Mouse (Mus musculus) heart, embryonic 11.5 days (tissue): ENCODE data around the gene Gm5134. TPM values are rescaled to one million over a fixed set of nuclear protein-coding genes. Genes with fewer than 3 reads are reported as not detected.
"Not testable (repeated sequence)": the region's sequence is repeated elsewhere in the genome, so short reads cannot be mapped to it uniquely, and the experiment has no call there.

Experiments used
- ATAC-seq: fragments of 200-750 bp; cut with Nextera tagmentation; replicated peaks from 2 replicates; pipeline ENCODE4 v1.8.0; 2017; ENCODE audit warnings: moderate library complexity; ENCODE audit not compliant: insufficient number of reproducible peaks, low FRiP score, low TSS enrichment
- H3K27ac ChIP-seq: fragments of 300-500 bp; sonication (generic); 2 replicates; pipeline ENCODE4 v1.5.1; 2014; ENCODE audit warnings: mild to moderate bottlenecking, low read depth, low read length
- H3K27me3 ChIP-seq: fragments of 300-500 bp; sonication (generic); 2 replicates; pipeline ENCODE4 v1.6.1; 2014; ENCODE audit warnings: mild to moderate bottlenecking, low read length, mixed read lengths; ENCODE audit not compliant: control insufficient read depth, insufficient read depth
- H3K36me3 ChIP-seq: fragments of 300-500 bp; sonication (generic); 2 replicates; pipeline ENCODE4 v1.6.1; 2014; ENCODE audit warnings: mild to moderate bottlenecking, low read length, moderate library complexity, mixed read lengths; ENCODE audit not compliant: control insufficient read depth, insufficient read depth
- H3K4me1 ChIP-seq: fragments of 300-500 bp; sonication (generic); 2 replicates; pipeline ENCODE4 v1.6.1; 2014; ENCODE audit warnings: low read length; ENCODE audit not compliant: control insufficient read depth, insufficient read depth
- H3K4me2 ChIP-seq: fragments of 300-500 bp; sonication (generic); 2 replicates; pipeline ENCODE4 v1.6.1; 2014; ENCODE audit warnings: mild to moderate bottlenecking, moderate library complexity
- H3K4me3 ChIP-seq: fragments of 300-500 bp; sonication (generic); 2 replicates; pipeline ENCODE4 v1.5.1; 2014; ENCODE audit warnings: low read depth, low read length
- H3K9ac ChIP-seq: fragments of 300-500 bp; sonication (generic); 2 replicates; pipeline ENCODE4 v1.6.1; 2014; ENCODE audit warnings: mild to moderate bottlenecking, low read depth, low read length, moderate library complexity
- H3K9me3 ChIP-seq: fragments of 300-500 bp; sonication (generic); replicated peaks from 2 replicates; pipeline ENCODE4 v1.6.1; 2016; ENCODE audit warnings: low read length; ENCODE audit not compliant: control insufficient read depth
- WGBS: fragments of 180-500 bp; shearing (Covaris S2); extraction: QIAGEN DNeasy Blood & Tissue Kit; methylation state at CpG from one replicate; pipeline ENCODE4 v1.1.7; 2014; ENCODE audit not compliant: insufficient replicate concordance; 5-methylcytosine and 5-hydroxymethylcytosine counted together
- polyA plus RNA-seq: library from polyadenylated mRNA; unstranded; fragments of >200 nt; fragmentation: Nextera tagmentation; extraction: Ambion mirVana; gene quantifications from 2 replicates; pipeline ENCODE4 v1.2.1, GENCODE M21; 2014

Gene Gm5134
- polyA plus RNA-seq, 1 experiment from 2014 or later = not detected

GRCm38 (mm10) chr10:75975216-75975615 is 20.9 kb downstream of the Gm5134 start:
- no peaks in the 10 kb centered on the region for H3K27me3 ChIP-seq
- H3K27ac ChIP-seq = no peak overlapping the region
- no peak overlapping the region for H3K4me3 ChIP-seq
- WGBS = 76% methylated on average over 5 of the region's 5 CpGs
- no peak overlapping the region for H3K4me2 ChIP-seq
- H3K9me3 ChIP-seq = no peaks in the 10 kb centered on the region
- no peaks in the 10 kb centered on the region for H3K4me1 ChIP-seq
- ATAC-seq = no peak
- H3K9ac ChIP-seq = no peak overlapping the region
- no peaks in the 10 kb centered on the region for H3K36me3 ChIP-seq

GRCm38 (mm10) chr10:75978119-75978834 is 24.0 kb downstream of the Gm5134 start:
- WGBS = 45% methylated on average over 10 of the region's 10 CpGs

GRCm38 (mm10) chr10:75978835-75979157 is 24.5 kb downstream of the Gm5134 start:
- no peaks in the 10 kb centered on the region for H3K36me3 ChIP-seq
- no peaks in the 10 kb centered on the region for H3K4me1 ChIP-seq
- H3K4me3 ChIP-seq = no peak overlapping the region
- no peak overlapping the region for H3K27ac ChIP-seq
- no peaks in the 10 kb centered on the region for H3K27me3 ChIP-seq
- H3K4me2 ChIP-seq = no peak overlapping the region
- 83% methylated on average over 5 of the region's 5 CpGs for WGBS
- no peaks in the 10 kb centered on the region for H3K9me3 ChIP-seq
- no peak for ATAC-seq
- no peak overlapping the region for H3K9ac ChIP-seq

More at GRCm38 (mm10) chr10:75978119-75978834, 24.0 kb downstream of the Gm5134 start:
- Histone ChIP-seq H3K9ac (no peak overlapping the region), H3K4me2 (no peak overlapping the region), H3K4me3 (no peak overlapping the region), H3K27ac (no peak overlapping the region), H3K27me3 (no peaks in the 10 kb centered on the region), H3K9me3 (no peaks in the 10 kb centered on the region), H3K36me3 (no peaks in the 10 kb centered on the region), H3K4me1 (no peaks in the 10 kb centered on the region)
- no peak for ATAC-seq

- no peaks in the 10 kb centered on the region for H3K36me3 ChIP-seq
- H3K9ac ChIP-seq = no peak overlapping the region
- no peaks in the 10 kb centered on the region for H3K27me3 ChIP-seq
- ATAC-seq = no peak
- H3K4me3 ChIP-seq = no peak overlapping the region
- H3K9me3 ChIP-seq = no peaks in the 10 kb centered on the region
- no peaks in the 10 kb centered on the region for H3K4me1 ChIP-seq
- no peak overlapping the region for H3K27ac ChIP-seq
- WGBS = 82% methylated on average over 3 of the region's 3 CpGs
- no peak overlapping the region for H3K4me2 ChIP-seq
Measured at GRCm38 (mm10) chr10:75979432-75979831, 25.1 kb downstream of the Gm5134 start.

GRCm38 (mm10) chr10:75990430-75991042 is 36.2 kb downstream of the Gm5134 start:
- Histone ChIP-seq H3K4me3 (no peak overlapping the region), H3K27me3 (no peaks in the 10 kb centered on the region), H3K36me3 (no peaks in the 10 kb centered on the region), H3K9ac (no peak overlapping the region), H3K4me1 (no peaks in the 10 kb centered on the region), H3K27ac (no peak overlapping the region), H3K9me3 (no peaks in the 10 kb centered on the region), H3K4me2 (no peak overlapping the region)
- no peak for ATAC-seq
- 67% methylated on average over 4 of the region's 4 CpGs for WGBS

GRCm38 (mm10) chr10:75993616-75994240 is 39.4 kb downstream of the Gm5134 start:
- WGBS = 77% methylated on average over 15 of the region's 15 CpGs
- ATAC-seq = no peak
- H3K9me3 ChIP-seq = no peaks in the 10 kb centered on the region

GRCm38 (mm10) chr10:75994531-75995210 is 40.4 kb downstream of the Gm5134 start:
- not testable (repeated sequence) for H3K4me2 ChIP-seq, H3K4me1 ChIP-seq, H3K9ac ChIP-seq, H3K9me3 ChIP-seq, H3K27me3 ChIP-seq, H3K27ac ChIP-seq, ATAC-seq, H3K4me3 ChIP-seq, H3K36me3 ChIP-seq
- WGBS = 69% methylated on average over 11 of the region's 13 CpGs

More at GRCm38 (mm10) chr10:75993616-75994240, 39.4 kb downstream of the Gm5134 start:
- Histone ChIP-seq H3K4me3 (no peak overlapping the region), H3K36me3 (no peaks in the 10 kb centered on the region), H3K27me3 (no peaks in the 10 kb centered on the region), H3K27ac (no peak overlapping the region), H3K9ac (no peak overlapping the region), H3K4me2 (no peak overlapping the region), H3K4me1 (no peaks in the 10 kb centered on the region)

- Histone ChIP-seq H3K4me2 (no peak overlapping the region), H3K9me3 (no peaks in the 10 kb centered on the region), H3K9ac (no peak overlapping the region), H3K36me3 (no peaks in the 10 kb centered on the region), H3K4me3 (no peak overlapping the region), H3K27me3 (no peaks in the 10 kb centered on the region), H3K4me1 (no peaks in the 10 kb centered on the region), H3K27ac (no peak overlapping the region)
- no peak for ATAC-seq
- 75% methylated on average over 11 of the region's 11 CpGs for WGBS
Measured at GRCm38 (mm10) chr10:75995463-75995862, 41.1 kb downstream of the Gm5134 start.
